In genomic region chr11:115831518-115831917, GRCm38 (mm10) we compare ENCODE assay signal across 10 mouse cellular contexts. TPM values are rescaled to one million over a fixed set of nuclear protein-coding genes. Genes with fewer than 3 reads are reported as not detected.
DNase-seq lines count a peak whose midpoint lies in the region; ATAC-seq and TF ChIP-seq lines count a peak whose summit lies in the region.
"Had no signal": no experiment of that assay in that cellular context is flagged by ENCODE, and none has a peak within 500 bp of the region (broad histone marks: within the 10 kb centered on the region; RNA-seq: fewer than 3 reads in every experiment).

No protein-coding gene starts in this region.

- no peak overlapping the region for H3K4me2 ChIP-seq in embryonic facial prominence, embryonic 13.5 days
- peak overlapping the region; percentile 45 for H3K4me2 ChIP-seq in liver, embryonic 16.5 days (ENCODE audit: low read depth, low read length)
- no peak overlapping the region for H3K4me2 ChIP-seq in forebrain, embryonic 14.5 days (ENCODE audit: low read length)
- H3K4me2 ChIP-seq: neural tube, embryonic 13.5 days had no signal

- H3K27ac ChIP-seq in ES-E14 (ENCODE audit: insufficient read depth, low read depth, low read length, poor library complexity, severe bottlenecking) = peak overlapping the region; percentile 97
- no peak overlapping the region for H3K27ac ChIP-seq in embryonic facial prominence, embryonic 13.5 days
- peak overlapping the region; percentile 86 for H3K27ac ChIP-seq in liver, embryonic 16.5 days (ENCODE audit: low read length)
- H3K27ac ChIP-seq in forebrain, embryonic 14.5 days (ENCODE audit: low read depth, low read length) = no peak overlapping the region
- H3K27ac ChIP-seq: neural tube, embryonic 13.5 days had no signal

- peak; percentile 23 for DNase-seq in kidney, adult 18-20 months
- no peak for DNase-seq in kidney, adult 11 months
- DNase-seq in ES-E14 (ENCODE audit: low read depth, low spot score) = peak; percentile 62
- DNase-seq in left cerebral cortex, adult 11 months (ENCODE audit: low spot score) = no peak
- no peak for DNase-seq in forebrain, embryonic 14.5 days (ENCODE audit: low spot score)
- DNase-seq in testis, postnatal 10 days (ENCODE audit: low spot score) = no peak

- in situ Hi-C loops in ES-E14 (cut with MboI; ENCODE audit: low sequenced_read_pairs in 2 of 2, unreplicated experiment in 2 of 2) = no loop called here

- H3K4me1 ChIP-seq in ES-E14 (ENCODE audit: control insufficient read depth in 2 of 2, insufficient read depth in 2 of 2, low read length in 2 of 2, poor library complexity in 1 of 2) = peaks cover 16 to 63% of the 10 kb centered on the region in 2 experiments; a peak in 3 of 4 replicates
- peaks cover 33% of the 10 kb centered on the region for H3K4me1 ChIP-seq in embryonic facial prominence, embryonic 13.5 days
- H3K4me1 ChIP-seq in liver, embryonic 16.5 days (ENCODE audit: control insufficient read depth, low read depth, low read length) = peaks cover 42% of the 10 kb centered on the region
- no peaks in the 10 kb centered on the region for H3K4me1 ChIP-seq in forebrain, embryonic 14.5 days (ENCODE audit: control insufficient read depth, insufficient read depth, low read length)

- 45% methylated on average over 3 of the region's 3 CpGs for WGBS in embryonic facial prominence, embryonic 13.5 days
- WGBS in liver, embryonic 16.5 days (ENCODE audit: insufficient replicate concordance) = 31% methylated on average over 3 of the region's 3 CpGs
- 42% methylated on average over 3 of the region's 3 CpGs for WGBS in forebrain, embryonic 14.5 days

- H3K36me3 ChIP-seq in ES-E14 (ENCODE audit: control insufficient read depth, insufficient read depth, low read length, poor library complexity, severe bottlenecking) = peaks cover 6% of the 10 kb centered on the region; the same call in 1 of the 2 replicates
- H3K36me3 ChIP-seq in embryonic facial prominence, embryonic 13.5 days = no peaks in the 10 kb centered on the region
- no peaks in the 10 kb centered on the region for H3K36me3 ChIP-seq in liver, embryonic 16.5 days (ENCODE audit: control insufficient read depth, insufficient read depth)
- H3K36me3 ChIP-seq in forebrain, embryonic 14.5 days (ENCODE audit: control insufficient read depth, insufficient read depth, low read length) = no peaks in the 10 kb centered on the region
- H3K36me3 ChIP-seq: neural tube, embryonic 13.5 days had no signal

- H3K27me3 ChIP-seq in embryonic facial prominence, embryonic 13.5 days = peaks cover 59% of the 10 kb centered on the region
- no peaks in the 10 kb centered on the region for H3K27me3 ChIP-seq in liver, embryonic 16.5 days (ENCODE audit: control insufficient read depth, insufficient read depth, low read depth, low read length)
- peaks cover 7% of the 10 kb centered on the region for H3K27me3 ChIP-seq in forebrain, embryonic 14.5 days (replicated peaks; ENCODE audit: control insufficient read depth, insufficient read depth, low read length)

- H3K9me3 ChIP-seq in ES-E14 (ENCODE audit: control insufficient read depth, insufficient read depth, low read depth, low read length) = no peaks in the 10 kb centered on the region
- no peaks in the 10 kb centered on the region for H3K9me3 ChIP-seq in embryonic facial prominence, embryonic 13.5 days
- H3K9me3 ChIP-seq in liver, embryonic 16.5 days (replicated peaks; ENCODE audit: control insufficient read depth, low read length) = no peaks in the 10 kb centered on the region
- no peaks in the 10 kb centered on the region for H3K9me3 ChIP-seq in forebrain, embryonic 14.5 days (replicated peaks; ENCODE audit: control insufficient read depth, low read length)
- H3K9me3 ChIP-seq: megakaryocyte, embryonic 14.5 days; neural tube, embryonic 13.5 days had no signal

- no peak for ATAC-seq in embryonic facial prominence, embryonic 13.5 days (ENCODE audit: insufficient number of reproducible peaks, insufficient read depth, low FRiP score, low TSS enrichment, low read depth)
- ATAC-seq in liver, embryonic 16.5 days (ENCODE audit: low read depth) = peak; percentile 24
- ATAC-seq in forebrain, embryonic 14.5 days = no peak

- peak overlapping the region; percentile 25; the same call in 1 of the 2 replicates for H3K9ac ChIP-seq in ES-E14 (ENCODE audit: insufficient read depth, low read depth, low read length, poor library complexity, severe bottlenecking)
- peak overlapping the region; percentile 21; the same call in 1 of the 2 replicates for H3K9ac ChIP-seq in embryonic facial prominence, embryonic 13.5 days
- H3K9ac ChIP-seq in liver, embryonic 16.5 days (ENCODE audit: low read depth, low read length) = peak overlapping the region; percentile 40; the same call in 1 of the 2 replicates
- H3K9ac ChIP-seq in forebrain, embryonic 14.5 days (ENCODE audit: low read length) = no peak overlapping the region
- H3K9ac ChIP-seq: neural tube, embryonic 13.5 days had no signal

- peak overlapping the region; percentile 28 to 61; a peak in 3 of 4 replicates for H3K4me3 ChIP-seq in ES-E14 (ENCODE audit: insufficient read depth in 1 of 2, low read depth in 1 of 2, low read length in 2 of 2, poor library complexity in 1 of 2, severe bottlenecking in 1 of 2)
- H3K4me3 ChIP-seq in embryonic facial prominence, embryonic 13.5 days = no peak overlapping the region
- peak overlapping the region; percentile 12 for H3K4me3 ChIP-seq in liver, embryonic 16.5 days (ENCODE audit: low read depth, low read length)
- no peak overlapping the region for H3K4me3 ChIP-seq in forebrain, embryonic 14.5 days (ENCODE audit: low read depth, low read length)
- H3K4me3 ChIP-seq: megakaryocyte, embryonic 14.5 days; neural tube, embryonic 13.5 days had no signal

TF ChIP-seq in ES-E14, 5 proteins besides CTCF, POLR2A, EP300 and RAD21:
- TF ChIP-seq MAFK (IDR thresholded peaks at IDR 0.05; ENCODE audit: insufficient read depth, low read depth, low read length) (no peak), CHD2 (IDR thresholded peaks at IDR 0.05; ENCODE audit: low read depth, low read length) (no peak), HCFC1 (IDR thresholded peaks at IDR 0.05; ENCODE audit: borderline replicate concordance, insufficient read depth, low read length) (no peak), ZC3H11A (IDR thresholded peaks at IDR 0.05; ENCODE audit: borderline replicate concordance, low read depth, low read length) (no peak), ZNF384 (IDR thresholded peaks at IDR 0.05; ENCODE audit: low read depth, low read length) (no peak)

RNA-seq across cellular contexts. Expression of gene Llgl2, which starts 7.7 kb away (rescaled TPM):
- 96.5 and 145 TPM in 2 replicates for total RNA-seq in ES-E14 (2012; rRNA removed)
- polyA plus RNA-seq in embryonic facial prominence, embryonic 13.5 days (2015; fragmentation: Nextera tagmentation; extraction: Ambion mirVana) = 8.1 and 9.5 TPM in 2 replicates
- polyA plus RNA-seq in liver, embryonic 16.5 days (2015; fragmentation: Nextera tagmentation; extraction: Ambion mirVana) = 14.4 and 15.6 TPM in 2 replicates
- polyA plus RNA-seq in forebrain, embryonic 14.5 days (2014; fragmentation: Nextera tagmentation; extraction: Ambion mirVana) = 0.70 and 1.3 TPM in 2 replicates

RNA-seq across cellular contexts. Expression of gene Tsen54, which starts 17.0 kb away (rescaled TPM):
- total RNA-seq in ES-E14 (2012; rRNA removed) = 63.6 and 64.4 TPM in 2 replicates
- 31.3 and 34.6 TPM in 2 replicates for polyA plus RNA-seq in embryonic facial prominence, embryonic 13.5 days (2015; fragmentation: Nextera tagmentation; extraction: Ambion mirVana)
- 10.2 and 12.4 TPM in 2 replicates for polyA plus RNA-seq in liver, embryonic 16.5 days (2015; fragmentation: Nextera tagmentation; extraction: Ambion mirVana)
- 15.2 and 19.1 TPM in 2 replicates for polyA plus RNA-seq in forebrain, embryonic 14.5 days (2014; fragmentation: Nextera tagmentation; extraction: Ambion mirVana)

RNA-seq across cellular contexts. Expression of gene Caskin2, which starts 18.1 kb away (rescaled TPM):
- total RNA-seq in ES-E14 (2012; rRNA removed) = 9.6 and 10.5 TPM in 2 replicates
- 16.1 and 17.3 TPM in 2 replicates for polyA plus RNA-seq in embryonic facial prominence, embryonic 13.5 days (2015; fragmentation: Nextera tagmentation; extraction: Ambion mirVana)
- polyA plus RNA-seq in liver, embryonic 16.5 days (2015; fragmentation: Nextera tagmentation; extraction: Ambion mirVana) = 5.1 and 6.1 TPM in 2 replicates
- 8.0 and 8.9 TPM in 2 replicates for polyA plus RNA-seq in forebrain, embryonic 14.5 days (2014; fragmentation: Nextera tagmentation; extraction: Ambion mirVana)

RNA-seq across cellular contexts. Expression of gene Myo15b, which starts 26.7 kb away (rescaled TPM):
- total RNA-seq in ES-E14 (2012; rRNA removed) = 4.6 and 7.7 TPM in 2 replicates
- 0.67 and 1.0 TPM in 2 replicates for polyA plus RNA-seq in embryonic facial prominence, embryonic 13.5 days (2015; fragmentation: Nextera tagmentation; extraction: Ambion mirVana)
- polyA plus RNA-seq in liver, embryonic 16.5 days (2015; fragmentation: Nextera tagmentation; extraction: Ambion mirVana) = 0.34 and 1.5 TPM in 2 replicates
- polyA plus RNA-seq in forebrain, embryonic 14.5 days (2014; fragmentation: Nextera tagmentation; extraction: Ambion mirVana) = not detected in 2 replicates

Comparison
In these comparisons a context has a peak if more than half of its experiments do, and no peak if none do; other contexts are left out.
1. DNase-seq: peak in kidney, adult 18-20 months (single experiment) and ES-E14 (single experiment); none in kidney, adult 11 months (single experiment), left cerebral cortex, adult 11 months (single experiment), forebrain, embryonic 14.5 days (single experiment) and testis, postnatal 10 days (single experiment).
2. H3K27ac ChIP-seq: peak in ES-E14 (single experiment) and liver, embryonic 16.5 days (single experiment); none in embryonic facial prominence, embryonic 13.5 days (single experiment) and forebrain, embryonic 14.5 days (single experiment).
3. H3K4me3 ChIP-seq: peak in ES-E14 (2 of 2) and liver, embryonic 16.5 days (single experiment); none in embryonic facial prominence, embryonic 13.5 days (single experiment) and forebrain, embryonic 14.5 days (single experiment).